Mouse (Mus musculus) C2C12 (cell line): ENCODE data around the gene Atxn7l1. TPM values are rescaled to one million over a fixed set of nuclear protein-coding genes. Genes with fewer than 3 reads are reported as not detected.

Source experiments
- H3K27me3 ChIP-seq: one replicate; pipeline ENCODE4 v1.6.1; 2011; ENCODE audit not compliant: control insufficient read depth, insufficient read depth, insufficient read length
- H3K36me3 ChIP-seq: one replicate; pipeline ENCODE4 v1.6.1; 2011; ENCODE audit not compliant: control insufficient read depth, insufficient read depth
- H3K4me3 ChIP-seq: one replicate; pipeline ENCODE4 v1.5.1; 2011; ENCODE audit warnings: mild to moderate bottlenecking, control low read depth; ENCODE audit not compliant: poor library complexity, insufficient read depth, severe bottlenecking
- H3K79me2 ChIP-seq: one replicate; pipeline ENCODE4 v1.6.1; 2011; ENCODE audit not compliant: control insufficient read depth, insufficient read depth
- H3K79me3 ChIP-seq: one replicate; pipeline ENCODE4 v1.6.1; 2011; ENCODE audit warnings: low read depth, control low read depth
- H3ac ChIP-seq: one replicate; pipeline ENCODE3; 2011; ENCODE audit warnings: low read depth; ENCODE audit not compliant: control insufficient read depth, insufficient read length
- CEBPB ChIP-seq: IDR thresholded peaks from one replicate; pipeline ENCODE4 v1.6.1; 2011; ENCODE audit warnings: low read depth, mild to moderate bottlenecking, control low read depth, moderate library complexity
- CTCF ChIP-seq: IDR thresholded peaks from one replicate; pipeline ENCODE4 v1.5.1; 2011; ENCODE audit not compliant: control insufficient read depth, insufficient read depth, insufficient read length
- FOSL1 ChIP-seq: IDR thresholded peaks from one replicate; pipeline ENCODE4 v1.8.0; 2011; ENCODE audit warnings: mild to moderate bottlenecking, low read length; ENCODE audit not compliant: poor library complexity, insufficient read depth, severe bottlenecking
- MAX ChIP-seq: IDR thresholded peaks from one replicate; pipeline ENCODE4 v1.6.1; 2011; ENCODE audit warnings: mild to moderate bottlenecking, control low read depth
- MYOD1 ChIP-seq: IDR thresholded peaks from one replicate; pipeline ENCODE4 v1.6.1; 2011; ENCODE audit warnings: low read depth; ENCODE audit not compliant: control insufficient read depth, insufficient read length
- MYOG ChIP-seq: IDR thresholded peaks from one replicate; pipeline ENCODE4 v1.6.1; 2011; ENCODE audit not compliant: control insufficient read depth, insufficient read length; ENCODE audit errors: extremely low read depth
- USF1 ChIP-seq: IDR thresholded peaks from one replicate; pipeline ENCODE4 v1.6.1; 2011; ENCODE audit warnings: low read depth, mild to moderate bottlenecking, control low read depth, moderate library complexity
- polyA plus RNA-seq: library from polyadenylated mRNA; unstranded; fragments of >200 nt; fragmentation: generic; extraction: Trizol; gene quantifications from one replicate; pipeline ENCODE4 v1.2.1, GENCODE M21; 2012; ENCODE audit warnings: missing spikeins

Gene Atxn7l1
- polyA plus RNA-seq, 1 experiment, result 14.6 TPM

DNA sequence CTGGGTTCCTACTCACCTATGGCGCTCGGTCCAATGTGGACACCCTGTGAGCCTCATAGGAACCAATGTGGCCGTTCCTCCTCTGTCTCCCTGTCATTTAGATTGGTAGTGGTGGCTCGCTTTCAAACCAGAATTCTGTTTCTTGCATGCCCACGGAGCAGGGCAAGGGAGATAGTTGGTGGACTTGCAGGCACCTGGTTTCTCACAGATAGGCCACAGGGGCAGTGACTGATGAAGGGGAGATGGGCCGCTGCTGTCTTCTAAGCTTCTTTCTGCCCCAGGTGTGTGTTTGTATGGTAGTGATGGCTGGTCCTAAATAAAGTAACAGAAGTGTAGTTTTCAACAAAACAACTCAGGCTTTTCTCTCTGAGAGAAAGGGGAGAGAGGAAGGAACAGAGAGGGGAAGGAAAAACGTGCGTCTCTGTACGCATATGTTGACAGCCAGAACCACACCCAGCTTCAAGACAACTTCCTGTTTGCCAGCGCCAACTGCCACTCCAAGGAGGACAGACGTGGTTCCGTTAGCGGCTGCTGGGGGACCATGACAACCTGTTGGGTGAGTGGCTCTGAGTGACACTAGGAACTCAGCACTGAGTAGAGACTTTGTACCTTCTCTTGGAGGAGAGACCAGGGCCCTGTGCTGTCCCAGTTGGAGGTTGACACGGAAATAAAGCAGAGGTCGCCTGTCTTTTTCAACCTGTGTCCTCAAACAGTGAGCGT, 167.6 kb downstream of the Atxn7l1 start:
- Histone ChIP-seq H3ac (no peak overlapping the region), H3K79me2 (no peaks in the 10 kb centered on the region), H3K36me3 (no peaks in the 10 kb centered on the region), H3K79me3 (no peaks in the 10 kb centered on the region), H3K4me3 (no peak overlapping the region), H3K27me3 (no peaks in the 10 kb centered on the region)
- no peak for TF ChIP-seq CEBPB
- TF ChIP-seq MYOD1, result no peak
- no peak for TF ChIP-seq FOSL1

GRCm38 (mm10) chr12:33315804-33316203, 168.3 kb downstream of the Atxn7l1 start:
- H3ac ChIP-seq, result no peak overlapping the region
- H3K79me3 ChIP-seq, result no peaks in the 10 kb centered on the region
- H3K27me3 ChIP-seq, result no peaks in the 10 kb centered on the region
- TF ChIP-seq CEBPB (no peak), CTCF (no peak), MYOG (no peak), MAX (no peak), MYOD1 (no peak), FOSL1 (no peak), USF1 (no peak)
- H3K36me3 ChIP-seq, result no peaks in the 10 kb centered on the region
- no peak overlapping the region for H3K4me3 ChIP-seq
- no peaks in the 10 kb centered on the region for H3K79me2 ChIP-seq

GRCm38 (mm10) chr12:33317792-33318530, 170.5 kb downstream of the Atxn7l1 start:
- no peak for TF ChIP-seq MAX
- TF ChIP-seq MYOG, result no peak
- no peak for TF ChIP-seq USF1
- no peak for TF ChIP-seq FOSL1
- no peak for TF ChIP-seq MYOD1
- TF ChIP-seq CTCF, result no peak
- no peak for TF ChIP-seq CEBPB
- Histone ChIP-seq H3K36me3 (no peaks in the 10 kb centered on the region), H3K79me2 (no peaks in the 10 kb centered on the region), H3K79me3 (no peaks in the 10 kb centered on the region), H3K27me3 (no peaks in the 10 kb centered on the region), H3ac (no peak overlapping the region), H3K4me3 (no peak overlapping the region)

DNA sequence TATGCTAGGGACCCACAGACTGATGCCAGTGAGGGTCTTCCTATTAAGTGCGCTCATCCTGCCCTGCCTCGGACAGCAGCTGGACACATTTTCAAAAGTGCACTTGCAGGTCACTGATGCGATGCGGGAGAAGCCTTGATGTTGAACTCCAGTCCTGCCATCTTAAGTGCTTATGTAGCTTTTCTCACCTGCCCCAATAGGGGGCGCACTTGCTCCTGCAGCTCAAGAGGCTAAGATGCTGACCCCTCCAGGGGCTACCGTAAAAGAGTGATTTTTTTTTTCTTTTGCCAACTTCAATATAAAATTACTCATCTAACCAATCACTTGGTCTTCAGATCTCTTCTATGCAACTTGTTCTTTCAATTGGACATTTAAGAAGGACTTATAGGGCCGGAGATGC, 175.1 kb downstream of the Atxn7l1 start:
- Histone ChIP-seq H3K27me3 (no peaks in the 10 kb centered on the region), H3K79me2 (no peaks in the 10 kb centered on the region), H3K36me3 (peaks cover 5% of the 10 kb centered on the region), H3K4me3 (no peak overlapping the region), H3ac (no peak overlapping the region), H3K79me3 (no peaks in the 10 kb centered on the region)
- TF ChIP-seq MYOD1 (no peak), FOSL1 (no peak), CEBPB (no peak), CTCF (no peak)

- Histone ChIP-seq H3K79me2 (no peaks in the 10 kb centered on the region), H3K36me3 (peaks cover 5% of the 10 kb centered on the region), H3K27me3 (no peaks in the 10 kb centered on the region), H3K79me3 (no peaks in the 10 kb centered on the region), H3ac (no peak overlapping the region), H3K4me3 (no peak overlapping the region)
- TF ChIP-seq MYOD1 (no peak), USF1 (no peak), FOSL1 (no peak), CEBPB (no peak), MAX (no peak), CTCF (no peak), MYOG (no peak)
Observed at GRCm38 (mm10) chr12:33323821-33324220, 176.3 kb downstream of the Atxn7l1 start.
